Mouse (Mus musculus) cerebellum, adult 2 months (tissue): ENCODE data around the gene Nkain2. TPM values are rescaled to one million over a fixed set of nuclear protein-coding genes. Genes with fewer than 3 reads are reported as not detected.

Experiments
- DNase-seq, 2 experiments: peaks; one replicate each; pipeline ENCODE4 v3.0.0; 2021
- H3K27ac ChIP-seq: fragments of 200-500 bp; 2 replicates; pipeline ENCODE4 v1.5.1; 2012; ENCODE audit warnings: low read length, control low read depth, inconsistent platforms; ENCODE audit not compliant: insufficient read depth
- H3K27me3 ChIP-seq: fragments of 200-500 bp; 2 replicates; pipeline ENCODE4 v1.6.1; 2012; ENCODE audit warnings: inconsistent platforms, mild to moderate bottlenecking, low read length, moderate library complexity; ENCODE audit not compliant: control insufficient read depth, insufficient read depth
- H3K4me1 ChIP-seq: fragments of 200-500 bp; 2 replicates; pipeline ENCODE4 v1.6.1; 2011; ENCODE audit warnings: low read length; ENCODE audit not compliant: control insufficient read depth, insufficient read depth
- H3K4me3 ChIP-seq: fragments of 200-500 bp; replicated peaks from 2 replicates; pipeline ENCODE3; 2011; ENCODE audit warnings: mild to moderate bottlenecking, low read depth, low read length, control low read depth; ENCODE audit not compliant: insufficient read depth
- CTCF ChIP-seq: fragments of 200-500 bp; IDR thresholded peaks from 2 replicates; pipeline ENCODE4 v1.5.1; 2011; ENCODE audit warnings: low read depth, mild to moderate bottlenecking, control low read depth, low read length, moderate library complexity, borderline replicate concordance; ENCODE audit not compliant: insufficient read depth
- POLR2A ChIP-seq: fragments of 200-500 bp; IDR thresholded peaks from 2 replicates; pipeline ENCODE4 v1.6.1; 2011; ENCODE audit warnings: low read length, control low read depth, borderline replicate concordance; ENCODE audit not compliant: insufficient read depth
- WGBS: fragments of 180-500 bp; shearing (Covaris S2); methylation state at CpG from one replicate; pipeline ENCODE4 v1.1.7; 2018; 5-methylcytosine and 5-hydroxymethylcytosine counted together
- polyA plus RNA-seq: library from polyadenylated mRNA; depleted of rRNA; stranded (reverse); fragments of >200 nt; gene quantifications from 2 replicates; pipeline ENCODE4 v1.2.3, GENCODE M21; 2012

Gene Nkain2
- polyA plus RNA-seq, 1 experiment = 15.8 TPM

DNA sequence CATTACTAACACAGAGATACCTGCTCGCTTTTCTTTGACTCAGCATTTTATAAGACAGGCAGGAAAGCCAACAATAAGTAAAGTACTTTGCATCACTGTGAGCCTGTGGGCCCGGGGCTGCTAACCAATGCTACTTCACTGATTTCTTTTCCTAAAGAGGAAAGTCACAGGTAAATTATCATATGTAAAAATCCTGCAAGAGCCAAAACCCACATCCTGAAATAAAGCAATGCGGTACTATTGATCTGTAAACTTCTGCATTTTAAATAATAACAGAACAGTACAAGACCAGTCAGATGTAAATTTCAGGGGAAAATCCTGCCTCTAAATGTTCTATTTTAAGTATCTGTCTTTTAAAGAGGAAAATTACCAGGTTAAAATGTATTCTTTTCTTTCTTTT lies 250.0 kb downstream of the Nkain2 start:
- H3K4me3 ChIP-seq = no peak overlapping the region
- WGBS = 79% methylated on average over 3 of the region's 3 CpGs
- TF ChIP-seq POLR2A (no peak), CTCF (no peak)
- H3K4me1 ChIP-seq = no peaks in the 10 kb centered on the region
- H3K27me3 ChIP-seq = no peaks in the 10 kb centered on the region
- no peak overlapping the region for H3K27ac ChIP-seq
- DNase-seq = no peak

- Histone ChIP-seq H3K4me1 (no peaks in the 10 kb centered on the region), H3K27me3 (no peaks in the 10 kb centered on the region), H3K27ac (no peak overlapping the region), H3K4me3 (no peak overlapping the region)
- DNase-seq = no peak
- no peak for TF ChIP-seq CTCF
- TF ChIP-seq POLR2A = no peak
Observed at GRCm38 (mm10) chr10:32639173-32639572, 251.1 kb downstream of the Nkain2 start.

- Histone ChIP-seq H3K27me3 (no peaks in the 10 kb centered on the region), H3K4me1 (no peaks in the 10 kb centered on the region), H3K27ac (no peak overlapping the region), H3K4me3 (no peak overlapping the region)
- TF ChIP-seq CTCF (no peak), POLR2A (no peak)
- DNase-seq = no peak
- WGBS = 38% methylated on average over 2 of the region's 2 CpGs
Observed at GRCm38 (mm10) chr10:32631043-32631442, 259.2 kb downstream of the Nkain2 start.

- TF ChIP-seq CTCF (no peak), POLR2A (no peak)
- no peaks in the 10 kb centered on the region for H3K27me3 ChIP-seq
- H3K4me3 ChIP-seq = no peak overlapping the region
- DNase-seq = no peak
- H3K4me1 ChIP-seq = no peaks in the 10 kb centered on the region
- H3K27ac ChIP-seq = no peak overlapping the region
Observed at GRCm38 (mm10) chr10:32604448-32604847, 285.8 kb downstream of the Nkain2 start.

DNA sequence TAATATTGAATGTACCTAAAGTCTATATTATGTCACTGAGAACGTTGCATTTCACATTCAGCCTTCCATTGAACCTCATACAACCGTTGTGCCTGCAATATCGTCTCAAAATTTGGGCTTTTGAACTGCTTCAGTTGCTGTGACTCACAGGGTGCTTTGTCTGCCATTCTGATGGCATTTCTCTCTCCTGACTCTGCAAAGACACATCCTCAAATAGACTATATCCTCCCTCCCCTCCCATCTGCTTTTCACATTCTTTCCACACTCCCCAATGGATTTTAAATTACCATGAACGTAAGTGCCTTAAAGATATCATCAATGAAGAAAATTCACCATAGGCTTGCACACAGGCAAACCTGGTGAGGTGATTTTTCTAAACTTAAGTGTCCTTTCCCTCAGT lies 287.5 kb downstream of the Nkain2 start:
- no peaks in the 10 kb centered on the region for H3K27me3 ChIP-seq
- WGBS = 72% methylated on average over 4 of the region's 4 CpGs
- no peak overlapping the region for H3K4me3 ChIP-seq
- TF ChIP-seq CTCF = no peak
- TF ChIP-seq POLR2A = no peak
- no peak overlapping the region for H3K27ac ChIP-seq
- no peak for DNase-seq
- no peaks in the 10 kb centered on the region for H3K4me1 ChIP-seq

GRCm38 (mm10) chr10:32594998-32595397 lies 295.3 kb downstream of the Nkain2 start:
- no peak overlapping the region for H3K27ac ChIP-seq

DNA sequence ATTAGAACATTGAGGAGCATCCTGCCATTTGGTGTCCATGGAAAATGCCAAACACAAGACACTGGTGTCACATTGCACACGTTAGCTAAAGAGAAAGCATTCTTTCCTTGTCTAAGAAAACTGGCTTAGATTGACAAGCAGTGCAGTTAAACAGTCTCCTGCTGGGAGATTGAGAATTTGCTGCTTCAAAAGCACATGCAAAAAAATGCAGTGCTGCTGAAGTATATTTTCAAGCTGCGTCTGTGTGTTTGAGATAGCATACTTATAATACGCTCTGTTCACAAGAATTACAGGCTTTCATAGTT lies 313.0 kb downstream of the Nkain2 start:
- H3K4me3 ChIP-seq = no peak overlapping the region
- no peaks in the 10 kb centered on the region for H3K4me1 ChIP-seq
- 17% methylated on average over 3 of the region's 3 CpGs for WGBS
- no peak overlapping the region for H3K27ac ChIP-seq
- no peak for TF ChIP-seq POLR2A
- TF ChIP-seq CTCF = no peak
- no peak for DNase-seq
- H3K27me3 ChIP-seq = no peaks in the 10 kb centered on the region

More at GRCm38 (mm10) chr10:32594998-32595397, 295.3 kb downstream of the Nkain2 start:
- TF ChIP-seq CTCF = no peak
- no peak for TF ChIP-seq POLR2A
- H3K4me3 ChIP-seq = no peak overlapping the region
- H3K4me1 ChIP-seq = no peaks in the 10 kb centered on the region
- no peaks in the 10 kb centered on the region for H3K27me3 ChIP-seq
- DNase-seq = no peak
- WGBS = 77% methylated on average over 2 of the region's 2 CpGs

- WGBS = 5% methylated on average over 2 of the region's 2 CpGs
- no peak for DNase-seq
- TF ChIP-seq POLR2A (no peak), CTCF (no peak)
- Histone ChIP-seq H3K27me3 (no peaks in the 10 kb centered on the region), H3K4me1 (no peaks in the 10 kb centered on the region), H3K27ac (no peak overlapping the region), H3K4me3 (no peak overlapping the region)
Observed at GRCm38 (mm10) chr10:32576559-32577275, 313.5 kb downstream of the Nkain2 start.
